Mouse (Mus musculus) thymus, adult 2 months (tissue): Measurements from ENCODE around the gene Dnah5.

Source experiments
- CTCF ChIP-seq: fragments of 200-500 bp; IDR thresholded peaks from 2 replicates; pipeline ENCODE4 v1.5.1; 2012; ENCODE audit warnings: mild to moderate bottlenecking, control low read depth, low read length, moderate library complexity, borderline replicate concordance; ENCODE audit not compliant: control insufficient read depth, poor library complexity, insufficient read depth; ENCODE audit errors: extremely low read depth
- POLR2A ChIP-seq: fragments of 200-500 bp; IDR thresholded peaks from 2 replicates; pipeline ENCODE4 v1.6.1; 2012; ENCODE audit warnings: mild to moderate bottlenecking, low read length, control low read depth, moderate library complexity; ENCODE audit not compliant: control insufficient read depth, poor library complexity, insufficient read depth; ENCODE audit errors: extremely low read depth

DNA sequence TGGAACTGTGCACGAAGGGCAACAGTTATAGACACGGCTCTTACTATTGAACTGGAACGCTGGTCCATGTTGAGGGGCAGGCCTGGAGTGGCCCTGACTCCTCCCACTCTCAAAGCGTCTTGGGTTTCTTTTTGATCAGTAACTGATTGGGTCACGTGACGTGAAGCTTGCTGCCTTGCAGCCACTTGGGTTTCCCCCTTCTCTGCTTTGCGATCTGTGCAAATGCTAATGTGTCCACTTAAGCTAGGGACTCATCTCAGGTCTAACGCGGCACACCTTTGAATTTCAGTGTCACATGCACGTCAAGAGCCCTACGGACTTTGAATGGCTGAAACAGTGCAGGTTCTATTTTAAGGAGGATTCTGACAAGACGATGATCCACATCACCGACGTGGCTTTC is 109.9 kb downstream of the Dnah5 start:
- TF ChIP-seq POLR2A, result no peak
- TF ChIP-seq CTCF, result no peak
